Mouse (Mus musculus) T-helper 17 cell (primary cell): ENCODE results near the gene Apobr.

ENCODE experiments used
- in situ Hi-C, 2 experiments: fragments of 300-600 bp; cut with MboI, MseI; formaldehyde crosslinking; loops; 1 replicate in 1 of 2; 2 replicates in 1 of 2; pipeline ENCODE4 v1.15.1; 2025; ENCODE audit warnings: high pct_unique_total_duplicates in 2 of 2

Apobr gene

DNA sequence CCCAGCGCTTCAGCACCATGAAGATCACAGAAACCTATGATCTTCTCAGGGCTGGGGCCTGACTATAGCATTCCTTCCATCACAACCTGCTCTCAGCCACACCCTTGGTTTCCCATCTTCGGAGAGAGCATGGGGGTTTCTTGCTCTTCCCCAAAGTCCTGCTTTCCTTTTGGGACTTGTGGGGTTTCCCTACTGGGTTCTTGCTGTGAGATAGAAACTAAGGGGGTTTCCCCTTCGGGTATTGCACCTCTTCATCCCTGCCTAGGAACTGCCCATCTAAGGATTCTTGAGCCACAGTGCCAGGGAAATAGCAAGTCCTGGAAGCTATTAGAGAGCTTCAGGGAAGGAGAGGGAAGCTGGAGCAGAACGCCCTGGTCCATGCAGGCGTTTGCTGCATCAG lies 11.1 kb downstream of the Apobr start:
- in situ Hi-C loops, result no loop called here

- in situ Hi-C loops, result no loop called here
These were observed 11.7 kb downstream of the Apobr start for GRCm38 (mm10) chr7:126596414-126596813.

DNA sequence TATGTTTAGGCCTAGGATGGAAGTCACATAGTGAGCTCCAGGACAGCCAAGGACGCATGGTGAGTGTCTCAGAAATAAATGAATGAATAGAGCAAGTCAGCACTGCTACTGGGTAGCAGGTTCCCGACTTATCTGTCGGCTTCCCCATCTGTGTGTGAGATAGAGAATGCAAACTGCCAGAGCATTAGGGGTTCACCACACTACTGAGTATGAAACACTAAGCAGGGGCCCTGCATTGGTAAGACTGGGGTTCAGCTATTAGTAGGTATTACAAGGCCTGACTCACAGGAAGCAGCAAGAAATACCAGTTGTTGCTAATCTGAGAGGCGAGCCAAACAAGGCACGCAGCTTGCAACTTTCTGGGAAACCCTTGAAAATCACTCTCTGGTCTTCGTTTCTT lies 14.2 kb downstream of the Apobr start:
- in situ Hi-C loops, result no loop called here

GRCm38 (mm10) chr7:126601896-126602295 lies 17.2 kb downstream of the Apobr start:
- in situ Hi-C loops, result no loop called here

DNA sequence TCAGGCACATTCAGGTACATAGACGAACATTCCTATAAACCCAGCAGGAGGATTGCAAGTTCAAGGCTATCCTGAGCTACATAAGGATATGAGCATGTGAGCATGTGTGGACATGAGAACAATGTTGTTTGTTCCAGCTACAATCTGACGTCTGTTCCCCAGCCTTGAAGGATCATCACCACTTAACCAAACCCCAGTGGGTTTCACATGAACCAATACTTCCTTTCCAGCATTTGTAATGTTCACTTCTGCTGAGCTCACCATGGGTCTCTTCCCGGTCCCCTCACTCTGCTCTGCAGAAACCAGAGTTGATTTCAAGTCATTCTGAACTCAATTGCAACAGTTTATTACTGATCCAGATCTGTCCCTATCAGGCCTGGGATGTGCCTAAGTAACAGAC lies 17.9 kb downstream of the Apobr start:
- in situ Hi-C loops, result no loop called here

DNA sequence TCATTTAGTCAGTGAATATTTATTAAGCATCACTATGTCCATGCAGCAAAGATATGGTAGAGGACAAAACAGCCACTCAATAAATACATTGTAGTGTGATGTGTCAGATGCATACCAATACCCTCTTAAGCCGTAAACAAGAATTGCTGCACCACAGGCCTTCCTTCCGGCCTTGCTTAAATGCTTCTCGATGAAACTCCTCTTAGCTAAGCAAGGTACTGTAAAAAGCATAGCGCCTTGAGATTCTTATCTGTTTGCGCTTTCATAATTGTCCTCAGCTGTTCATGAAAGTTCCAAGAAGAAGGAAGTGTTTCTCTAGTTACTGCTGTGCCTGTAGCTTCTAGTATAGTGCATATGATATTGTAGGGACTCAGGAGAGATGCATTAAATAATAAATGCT lies 21.9 kb downstream of the Apobr start:
- in situ Hi-C loops, result no loop called here

- in situ Hi-C loops, result no loop called here
These were observed 22.3 kb downstream of the Apobr start for GRCm38 (mm10) chr7:126607064-126607463.

DNA sequence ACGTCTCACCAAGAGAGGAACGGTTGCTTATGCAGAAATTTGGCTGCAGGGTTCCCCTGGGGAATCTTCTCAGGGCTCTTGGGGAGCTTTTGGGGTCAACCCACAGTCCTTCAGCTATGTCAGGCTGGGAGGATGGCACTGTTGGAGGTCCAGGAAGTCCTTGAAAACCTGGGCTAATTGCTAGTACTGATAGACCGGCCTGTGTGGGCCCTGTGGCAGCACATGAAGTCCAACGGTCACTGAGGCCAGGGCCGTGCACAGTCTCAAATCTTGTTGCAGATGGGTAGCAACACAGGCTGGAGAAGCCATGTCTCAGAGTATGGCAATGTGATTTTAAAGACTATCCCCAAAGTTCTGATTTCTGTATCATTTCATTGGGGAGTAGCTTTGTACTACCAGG lies 23.1 kb downstream of the Apobr start:
- in situ Hi-C loops, result no loop called here

GRCm38 (mm10) chr7:126612736-126613135 lies 28.0 kb downstream of the Apobr start:
- in situ Hi-C loops, result no loop called here

GRCm38 (mm10) chr7:126616707-126617106 lies 32.0 kb downstream of the Apobr start:
- in situ Hi-C loops, result no loop called here

GRCm38 (mm10) chr7:126619559-126620275 lies 35.0 kb downstream of the Apobr start:
- in situ Hi-C loops, result no loop called here

GRCm38 (mm10) chr7:126621452-126622359 lies 37.0 kb downstream of the Apobr start:
- in situ Hi-C loops, result no loop called here

DNA sequence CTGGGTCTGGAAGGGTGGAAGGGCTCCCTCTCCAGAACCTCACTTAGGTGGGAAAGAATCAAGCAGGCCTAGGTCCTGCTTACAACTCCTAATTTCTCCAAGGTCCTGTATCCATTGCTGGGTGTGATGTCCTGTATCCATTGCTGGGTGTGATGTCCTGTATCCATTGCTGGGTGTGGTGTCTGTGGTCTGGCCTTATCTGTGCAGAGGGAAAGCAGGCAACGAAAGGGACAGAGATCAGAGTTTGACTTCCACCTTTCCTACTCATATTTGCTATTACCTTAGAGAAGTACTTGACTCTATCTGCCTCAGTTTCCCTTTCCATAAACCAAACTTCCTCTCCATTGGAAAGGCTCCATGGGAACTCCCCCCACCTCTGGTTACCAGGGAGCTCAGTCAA lies 38.6 kb downstream of the Apobr start:
- in situ Hi-C loops, result no loop called here

DNA sequence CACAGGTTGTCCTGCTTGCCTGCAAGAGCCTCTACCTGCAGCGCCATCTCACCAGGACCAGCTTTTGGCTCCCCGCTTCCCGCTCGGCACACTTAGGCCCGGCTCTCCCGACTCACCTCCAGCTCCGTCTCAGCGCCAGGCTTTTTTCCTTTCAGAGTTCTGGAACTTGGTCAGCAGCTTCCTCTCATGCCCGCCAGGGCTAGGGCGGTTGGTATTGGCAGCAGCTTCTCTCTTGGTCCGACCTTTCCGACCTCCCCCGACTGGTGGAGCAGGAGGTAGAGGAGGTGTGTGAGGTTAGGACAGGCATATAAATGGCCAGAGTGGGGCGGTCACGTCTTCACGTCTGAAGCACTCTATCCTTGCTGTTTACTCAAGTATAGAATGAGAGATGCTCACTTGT lies 40.0 kb downstream of the Apobr start:
- in situ Hi-C loops, result no loop called here

DNA sequence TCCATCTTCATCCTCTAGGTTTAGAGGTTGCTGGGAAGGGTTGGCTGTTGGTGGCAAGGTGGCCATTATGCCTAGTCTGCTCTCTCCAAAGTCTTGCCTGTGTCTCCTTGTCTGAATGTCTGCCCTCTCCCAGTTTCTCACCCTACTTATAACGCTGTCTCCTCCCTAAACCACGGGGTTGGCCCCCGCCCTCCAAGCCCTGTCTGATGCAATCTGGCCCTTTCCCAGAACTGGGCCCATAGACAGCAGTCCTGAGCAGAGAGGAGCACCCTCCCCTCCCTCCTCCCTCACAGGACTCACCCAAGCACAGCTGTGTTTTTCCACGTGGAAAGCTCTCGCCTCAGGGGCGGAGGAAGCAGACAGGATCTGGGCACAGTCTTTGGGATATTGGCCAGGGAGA lies 40.6 kb downstream of the Apobr start:
- in situ Hi-C loops, result no loop called here

DNA sequence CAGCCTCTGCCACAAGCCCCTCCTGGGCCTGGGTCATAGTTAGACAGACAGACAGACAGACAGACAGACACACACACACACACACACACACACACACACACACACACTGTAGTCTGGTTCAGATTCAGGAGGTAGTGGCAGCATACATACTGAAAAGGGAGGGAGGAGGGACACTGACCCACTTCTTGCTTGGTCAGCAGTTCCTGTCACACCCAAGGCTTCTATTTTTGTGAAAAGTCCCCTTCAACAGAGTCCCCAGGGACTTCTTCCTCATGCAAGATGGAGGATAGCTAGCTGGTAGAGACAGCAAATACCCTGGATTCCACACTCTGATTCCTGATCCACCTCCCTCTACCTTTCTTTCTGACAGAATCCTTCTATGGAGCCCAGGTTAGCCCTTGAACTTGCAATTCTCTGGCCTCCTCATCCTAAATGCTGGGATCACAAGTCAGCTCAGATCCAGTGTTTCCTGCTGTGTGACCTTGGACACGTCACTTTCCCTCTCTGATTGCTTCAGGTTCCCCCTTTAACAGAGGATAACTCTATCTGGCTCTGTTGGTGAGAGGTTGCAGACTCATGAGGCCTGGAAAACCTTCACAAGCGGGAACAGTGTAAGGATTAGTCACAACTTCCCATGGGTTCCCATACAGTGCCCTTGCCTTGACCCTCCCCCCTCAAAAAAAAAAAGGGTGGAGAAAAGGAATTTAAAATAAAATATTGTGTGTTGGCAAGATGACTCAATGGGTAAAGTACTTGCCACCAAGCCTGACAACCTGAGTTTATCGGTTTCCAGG lies 41.3 kb downstream of the Apobr start:
- in situ Hi-C loops, result no loop called here

DNA sequence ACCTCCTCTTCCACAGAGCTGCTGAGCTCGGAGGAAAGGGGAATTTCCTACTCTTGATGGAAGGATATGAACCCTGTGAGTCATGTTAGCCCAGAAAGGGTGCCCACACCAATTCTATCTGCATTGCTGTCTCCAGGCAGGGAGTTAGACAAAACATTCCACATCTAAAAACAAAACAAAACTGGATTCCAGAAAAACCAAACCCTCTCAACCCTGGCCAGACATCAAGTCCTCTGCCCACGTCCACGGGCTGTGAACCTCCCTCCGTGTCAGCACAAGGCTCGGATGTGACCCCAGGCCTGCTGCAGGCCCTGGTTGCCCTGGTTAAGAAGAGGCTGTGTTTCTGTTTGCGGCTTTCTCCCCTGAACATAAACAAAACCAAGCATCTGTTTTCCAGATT lies 43.4 kb downstream of the Apobr start:
- in situ Hi-C loops, result no loop called here

GRCm38 (mm10) chr7:126629915-126630314 lies 45.2 kb downstream of the Apobr start:
- in situ Hi-C loops, result loop anchor here in 1 of 2 experiments (10.0 kb wide), 1 partner anchor 55 kb away; no protein-coding TSS in a partner anchor

DNA sequence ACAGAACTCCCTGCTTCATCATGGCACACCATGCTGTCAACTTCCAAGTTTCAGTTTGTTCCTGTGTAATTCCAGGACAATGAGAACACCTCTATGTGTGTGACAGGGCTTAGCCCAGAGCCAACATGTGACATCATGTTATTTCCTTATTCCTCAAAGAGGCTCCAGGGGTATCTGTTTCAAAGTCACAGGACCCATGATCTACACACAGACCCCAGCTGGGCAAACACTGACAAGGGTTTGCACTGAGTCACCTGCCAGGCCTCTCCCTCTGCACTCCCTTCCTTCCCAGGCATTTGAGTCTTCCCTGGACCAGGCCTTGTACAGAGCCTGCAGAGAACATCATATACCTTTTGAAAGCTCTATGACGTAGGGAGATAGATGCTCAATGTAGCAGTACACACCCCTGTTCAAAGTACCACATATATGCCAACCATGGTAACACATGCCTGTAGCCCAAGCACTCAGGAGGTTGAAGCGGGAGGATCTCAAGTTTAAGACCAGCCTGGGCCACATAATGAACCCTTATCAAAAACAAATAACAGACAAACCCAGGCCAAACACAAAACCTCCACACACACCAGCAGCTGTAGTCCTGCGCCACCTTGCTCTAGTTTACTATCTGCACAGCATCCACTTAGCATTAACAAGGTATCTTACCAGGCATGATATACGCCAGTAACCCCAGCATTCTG lies 46.2 kb downstream of the Apobr start, which contains the start of gene Nupr1:
Nupr1 (minus strand) TSS at position 38 of the 695 bp plus-strand sequence.
- in situ Hi-C loops, result loop anchor here in 1 of 2 experiments (10.0 kb wide), 1 partner anchor 56 kb away; no protein-coding TSS in a partner anchor

DNA sequence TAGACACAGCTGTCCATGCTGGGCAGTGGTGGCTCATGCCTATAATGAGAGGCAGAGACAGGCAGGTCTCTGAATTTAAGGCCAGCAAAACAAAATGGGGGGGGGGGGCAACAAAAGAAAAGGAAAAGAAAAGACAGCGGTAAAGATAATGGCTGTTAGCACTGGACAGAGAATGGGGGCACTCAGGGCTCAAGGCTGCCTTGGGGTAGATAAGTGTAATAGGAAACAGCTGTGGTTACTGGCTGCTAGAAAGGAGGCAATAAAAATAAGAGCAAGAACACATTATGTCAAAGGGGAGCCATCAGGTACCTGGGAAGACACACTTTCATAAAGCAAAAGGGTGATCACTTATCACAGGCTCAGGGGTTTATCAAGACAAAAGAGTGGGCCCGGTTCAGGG lies 47.7 kb downstream of the Apobr start:
- in situ Hi-C loops, result loop anchor here in 1 of 2 experiments (10.0 kb wide), 1 partner anchor 58 kb away; no protein-coding TSS in a partner anchor

GRCm38 (mm10) chr7:126635375-126635774 lies 50.6 kb downstream of the Apobr start:
- in situ Hi-C loops, result loop anchor here (5.0 to 10.0 kb wide), 2 partner anchors 58 to 61 kb away; no protein-coding TSS in a partner anchor
